Mouse (Mus musculus): ENCODE results near the gene Mamstr. TPM values are rescaled to one million over a fixed set of nuclear protein-coding genes. Genes with fewer than 3 reads are reported as not detected.
"Not testable (repeated sequence)": the region's sequence is repeated elsewhere in the genome, so short reads cannot be mapped to it uniquely, and the experiment has no call there.

Gene Mamstr
- polyA plus RNA-seq, 2 experiments from 2014 or later, result not detected

DNA sequence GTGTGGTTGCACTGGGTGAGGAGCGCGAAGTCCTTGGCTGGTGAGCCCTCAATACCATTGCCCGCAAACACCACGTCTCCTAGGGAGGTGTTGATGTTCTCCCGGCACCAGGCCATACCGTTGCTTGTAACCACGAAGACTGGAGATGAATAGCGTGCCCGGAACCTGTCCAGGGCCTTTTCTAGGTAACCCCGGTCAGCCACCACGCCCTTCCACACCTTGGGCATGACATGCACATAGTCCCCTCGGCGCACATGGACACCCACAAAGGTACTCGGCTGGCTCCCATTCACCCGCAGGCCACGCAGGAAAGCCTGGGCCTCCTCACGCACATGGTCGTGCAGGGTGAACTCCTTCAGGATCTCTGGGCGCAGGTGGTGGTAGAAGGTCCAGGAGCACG, 10.7 kb downstream of the Mamstr start:
- ATAC-seq, result not testable (repeated sequence)

DNA sequence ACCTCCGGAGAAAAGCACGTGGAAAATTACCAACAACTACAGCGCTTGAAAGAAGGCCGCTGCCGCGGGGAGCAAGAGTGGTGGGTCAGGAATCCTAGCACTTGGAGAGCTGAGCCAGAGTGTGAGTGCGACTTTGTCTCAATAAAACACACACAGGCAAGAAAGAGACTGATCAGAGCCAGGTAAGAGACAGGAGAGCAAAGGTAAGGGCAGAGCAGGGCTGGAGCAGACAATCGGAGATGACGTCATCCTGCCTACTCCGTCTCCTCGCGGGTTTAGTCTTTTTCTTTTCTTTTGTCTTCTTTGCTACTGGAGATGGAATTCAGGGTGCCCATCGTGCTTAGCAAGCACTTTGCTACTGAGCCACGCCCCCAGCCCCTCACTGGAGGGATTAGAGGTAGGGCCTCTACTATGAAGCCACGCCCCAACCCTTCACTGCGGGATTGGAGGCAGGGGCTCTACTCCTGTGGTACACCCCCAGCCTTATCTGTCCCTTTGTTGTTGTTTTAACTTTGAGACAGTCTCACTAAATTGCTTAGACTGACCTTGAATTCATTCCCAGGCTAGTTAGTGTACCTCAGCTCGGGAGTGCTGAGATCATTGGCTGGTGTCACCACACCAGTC, 14.8 kb downstream of the Mamstr start:
- ATAC-seq, result no peak

- ATAC-seq, result no peak
Observed at GRCm38 (mm10) chr7:45660746-45661478, 21.1 kb downstream of the Mamstr start.

- ATAC-seq, result not testable (repeated sequence)
Observed at GRCm38 (mm10) chr7:45661702-45662101, 21.9 kb downstream of the Mamstr start.

- ATAC-seq, result no peak
Observed at GRCm38 (mm10) chr7:45665303-45666138, 25.7 kb downstream of the Mamstr start.

GRCm38 (mm10) chr7:45666161-45666560, 26.4 kb downstream of the Mamstr start, which contains the start of gene Fut2:
Gene Fut2, minus strand, starts transcription at chr7:45666394.
- ATAC-seq, result no peak

DNA sequence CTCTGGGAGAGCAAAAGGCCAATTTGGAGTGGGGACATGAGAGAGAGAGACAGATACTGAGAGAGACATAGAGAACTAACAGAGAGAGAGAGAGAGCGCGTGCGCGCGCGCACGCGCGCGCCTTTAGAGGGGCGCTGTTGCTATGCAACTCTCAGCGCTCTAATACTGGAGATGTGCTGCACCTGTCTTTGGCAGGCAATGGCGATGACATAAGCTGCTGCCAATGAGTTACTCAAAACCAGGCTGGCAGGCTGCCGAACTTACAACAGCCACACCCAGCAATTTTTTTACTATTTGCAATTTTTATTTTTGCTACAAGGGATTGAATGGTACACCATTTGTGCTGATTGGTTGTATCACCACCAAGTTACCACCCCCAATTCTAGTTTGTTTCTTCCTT, 28.0 kb downstream of the Mamstr start:
- ATAC-seq, result no peak

GRCm38 (mm10) chr7:45668921-45669320, 29.1 kb downstream of the Mamstr start:
- ATAC-seq, result no peak

- ATAC-seq, result no peak
Observed at GRCm38 (mm10) chr7:45677627-45678295, 38.0 kb downstream of the Mamstr start.

DNA sequence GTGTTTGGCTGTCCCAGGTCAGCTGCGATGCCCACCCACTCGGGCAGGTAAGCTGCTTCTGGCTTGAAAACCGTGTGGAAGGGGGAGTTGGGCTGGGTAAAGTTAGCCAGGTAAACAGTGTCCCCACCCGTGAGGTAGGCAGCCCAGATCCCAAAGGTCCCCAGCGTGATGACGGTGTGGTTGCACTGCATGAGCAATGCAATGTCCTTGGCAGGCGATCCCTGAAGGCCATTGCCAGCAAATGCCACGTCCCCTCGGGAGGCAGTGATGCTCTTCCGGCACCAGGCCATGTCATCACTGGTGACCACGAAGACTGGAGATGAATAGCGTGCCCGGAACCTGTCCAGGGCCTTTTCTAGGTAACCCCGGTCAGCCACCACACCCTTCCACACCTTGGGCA, 38.7 kb downstream of the Mamstr start:
- no peak for ATAC-seq

DNA sequence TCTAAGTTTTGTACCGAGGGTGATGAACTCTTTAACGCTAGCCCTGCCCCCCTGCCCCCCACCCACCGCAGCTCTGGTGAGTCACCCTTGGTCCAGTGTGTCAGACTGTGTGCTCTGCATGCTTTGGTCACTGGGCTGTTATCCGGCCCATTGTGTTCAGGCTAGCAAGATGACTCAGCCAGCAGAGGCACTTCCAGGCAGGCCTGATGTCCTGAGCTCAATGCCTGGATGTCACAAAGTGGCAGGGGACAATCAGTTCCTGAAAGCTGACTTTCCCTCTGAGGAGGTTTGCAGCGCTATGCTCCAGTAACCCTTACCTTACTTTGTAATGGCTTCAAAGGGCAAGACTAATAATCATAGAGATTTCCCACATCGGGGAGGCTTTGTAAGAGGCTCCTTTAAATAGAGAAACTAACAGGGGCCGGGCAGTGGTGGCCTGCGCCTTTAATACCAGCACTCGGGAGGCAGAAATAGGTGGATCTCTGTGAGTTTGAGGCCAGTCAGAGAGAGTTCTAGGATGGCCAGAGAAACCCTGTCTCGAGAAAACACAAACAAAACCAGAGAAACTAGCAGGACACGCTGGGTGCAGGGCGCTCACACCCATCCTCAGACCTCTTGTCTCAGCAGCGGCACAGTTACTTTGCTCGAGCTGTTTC, 40.3 kb downstream of the Mamstr start:
- no peak for ATAC-seq

GRCm38 (mm10) chr7:45681046-45681736, 41.4 kb downstream of the Mamstr start:
- peak; percentile 50 for ATAC-seq

- peak; percentile 66 for ATAC-seq
Observed at GRCm38 (mm10) chr7:45682144-45683126, 42.7 kb downstream of the Mamstr start.

- no peak for ATAC-seq
Observed at GRCm38 (mm10) chr7:45683396-45684050, 43.7 kb downstream of the Mamstr start, which contains the start of gene Ntn5. Gene Ntn5, plus strand, starts transcription at chr7:45684022.

- ATAC-seq, result no peak
Observed at GRCm38 (mm10) chr7:45685811-45686210, 46.0 kb downstream of the Mamstr start.

DNA sequence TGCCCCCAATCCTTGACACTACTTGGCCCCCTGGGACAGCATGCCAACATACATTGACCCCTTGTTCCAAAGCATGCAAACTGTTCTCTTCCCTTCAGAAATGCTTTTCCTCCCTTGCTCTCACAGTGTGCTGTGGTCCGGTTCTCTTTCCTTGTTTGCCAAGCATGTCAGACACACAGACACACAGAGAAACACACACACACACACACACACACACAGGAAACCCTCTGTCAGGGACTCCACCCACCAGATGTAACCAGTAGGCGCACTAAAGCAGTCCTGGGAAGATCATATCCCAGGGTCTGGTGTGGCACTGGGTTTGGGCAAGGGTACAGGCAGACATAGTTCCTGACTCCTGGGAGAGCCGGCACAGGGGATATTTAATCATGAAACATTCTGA, 47.1 kb downstream of the Mamstr start:
- no peak for ATAC-seq

- ATAC-seq, result no peak
Observed at GRCm38 (mm10) chr7:45689099-45689498, 49.3 kb downstream of the Mamstr start.

- no peak for ATAC-seq
Observed at GRCm38 (mm10) chr7:45689800-45690199, 50.0 kb downstream of the Mamstr start.

GRCm38 (mm10) chr7:45692364-45692763, 52.6 kb downstream of the Mamstr start:
- no peak for ATAC-seq
